Mouse (Mus musculus) embryonic facial prominence, embryonic 10.5 days (tissue): Measurements from ENCODE around the gene Cadm2. TPM values are rescaled to one million over a fixed set of nuclear protein-coding genes. Genes with fewer than 3 reads are reported as not detected.

Experiments
- DNase-seq: peaks from one replicate; pipeline ENCODE4 v3.0.0-alpha.2; 2017; ENCODE audit warnings: low spot score
- H3K27ac ChIP-seq: fragments of 300-500 bp; sonication (generic); replicated peaks from 2 replicates; pipeline ENCODE4 v1.5.1; 2016; ENCODE audit warnings: mild to moderate bottlenecking
- H3K27me3 ChIP-seq: fragments of 300-500 bp; sonication (generic); replicated peaks from 2 replicates; pipeline ENCODE4 v1.6.1; 2016; ENCODE audit warnings: low read depth, mild to moderate bottlenecking; ENCODE audit not compliant: poor library complexity, severe bottlenecking
- H3K36me3 ChIP-seq: fragments of 300-500 bp; sonication (generic); replicated peaks from 2 replicates; pipeline ENCODE4 v1.6.1; 2016; ENCODE audit warnings: mild to moderate bottlenecking, moderate library complexity
- H3K4me1 ChIP-seq: fragments of 300-500 bp; sonication (generic); 2 replicates; pipeline ENCODE4 v1.6.1; 2016
- H3K4me3 ChIP-seq: fragments of 300-500 bp; sonication (generic); 2 replicates; pipeline ENCODE4 v1.5.1; 2016; ENCODE audit warnings: mild to moderate bottlenecking, moderate library complexity
- H3K9me3 ChIP-seq: fragments of 300-500 bp; sonication (generic); 2 replicates; pipeline ENCODE4 v1.6.1; 2016; ENCODE audit warnings: mild to moderate bottlenecking
- WGBS: fragments of 180-500 bp; shearing (Covaris S2); methylation state at CpG from one replicate; pipeline ENCODE4 v1.1.7; 2016; 5-methylcytosine and 5-hydroxymethylcytosine counted together
- polyA plus RNA-seq: library from polyadenylated mRNA; unstranded; fragments of >200 nt; fragmentation: Nextera tagmentation; extraction: Ambion mirVana; gene quantifications from 2 replicates; pipeline ENCODE4 v1.2.1, GENCODE M21; 2016

Cadm2 gene
- polyA plus RNA-seq, 1 experiment from 2014 or later, result 1.5 TPM

- Histone ChIP-seq H3K4me1 (no peaks in the 10 kb centered on the region), H3K9me3 (no peaks in the 10 kb centered on the region), H3K36me3 (no peaks in the 10 kb centered on the region), H3K4me3 (no peak overlapping the region), H3K27me3 (no peaks in the 10 kb centered on the region), H3K27ac (no peak overlapping the region)
- DNase-seq, result no peak
- 74% methylated on average over 2 of the region's 2 CpGs for WGBS
These were observed 541.4 kb downstream of the Cadm2 start for GRCm38 (mm10) chr16:67079318-67079717.

DNA sequence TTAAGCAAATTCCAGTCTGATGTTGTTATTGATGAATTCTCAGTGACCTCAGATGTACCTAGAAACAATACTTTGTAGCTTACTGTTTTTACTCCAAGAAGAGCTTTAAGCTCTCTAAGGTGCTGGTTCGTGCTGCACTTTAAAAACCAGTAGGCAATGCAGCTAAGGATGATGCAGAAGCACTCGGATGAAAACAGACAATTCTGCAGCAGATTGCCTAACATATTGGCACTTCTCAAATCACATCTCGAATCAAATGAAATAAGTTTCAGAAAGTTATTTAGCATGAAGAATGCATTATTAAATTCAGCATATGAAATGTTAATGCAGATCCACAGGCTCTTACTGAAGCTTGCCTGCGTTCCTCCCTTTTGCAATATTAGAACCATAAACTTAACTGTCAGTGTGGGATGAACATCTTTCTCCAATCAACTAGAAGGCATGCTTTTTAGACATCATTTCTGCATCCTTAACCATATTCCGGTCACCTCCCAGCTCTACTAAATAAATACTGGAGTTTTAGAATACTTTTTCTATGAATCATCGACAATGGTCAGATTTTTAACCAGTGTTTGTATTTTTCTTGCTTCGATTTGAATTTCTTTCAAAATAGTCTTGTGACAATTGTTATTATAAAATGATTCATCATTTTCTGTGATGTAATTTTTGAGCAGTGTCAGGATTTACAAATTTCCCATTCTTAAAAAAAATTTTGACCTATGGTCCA lies 544.4 kb downstream of the Cadm2 start:
- no peak for DNase-seq
- Histone ChIP-seq H3K9me3 (no peaks in the 10 kb centered on the region), H3K4me3 (no peak overlapping the region), H3K4me1 (no peaks in the 10 kb centered on the region), H3K36me3 (no peaks in the 10 kb centered on the region), H3K27ac (no peak overlapping the region), H3K27me3 (no peaks in the 10 kb centered on the region)
- 89% methylated on average over 7 of the region's 7 CpGs for WGBS

DNA sequence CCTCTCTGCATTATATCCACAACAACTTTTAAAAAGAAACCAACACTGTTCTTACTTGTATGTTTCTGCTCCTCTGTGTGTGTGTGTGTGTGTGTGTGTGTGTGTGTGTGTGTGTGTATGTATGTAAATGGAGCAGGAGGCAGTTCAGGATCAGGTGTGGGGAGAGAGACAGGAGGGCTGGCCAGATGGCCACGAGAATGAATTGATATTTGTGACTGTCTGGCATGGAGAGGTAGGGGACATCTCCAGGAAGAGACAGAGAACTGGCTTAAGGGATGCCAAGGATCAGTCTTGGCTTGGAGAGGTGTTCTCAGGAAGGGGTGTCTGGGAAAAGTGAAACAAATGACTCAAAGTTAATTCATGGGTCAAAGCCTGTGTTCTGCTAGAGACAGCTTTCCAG lies 552.2 kb downstream of the Cadm2 start:
- no peaks in the 10 kb centered on the region for H3K36me3 ChIP-seq
- H3K4me1 ChIP-seq, result no peaks in the 10 kb centered on the region
- H3K9me3 ChIP-seq, result no peaks in the 10 kb centered on the region
- WGBS, result 41% methylated on average over 1 of the region's 1 CpGs
- no peaks in the 10 kb centered on the region for H3K27me3 ChIP-seq
- no peak overlapping the region for H3K27ac ChIP-seq
- DNase-seq, result no peak
- no peak overlapping the region for H3K4me3 ChIP-seq

- no peaks in the 10 kb centered on the region for H3K36me3 ChIP-seq
- H3K27me3 ChIP-seq, result no peaks in the 10 kb centered on the region
- no peak overlapping the region for H3K27ac ChIP-seq
- H3K4me3 ChIP-seq, result no peak overlapping the region
- H3K9me3 ChIP-seq, result no peaks in the 10 kb centered on the region
- DNase-seq, result no peak
- no peaks in the 10 kb centered on the region for H3K4me1 ChIP-seq
- 93% methylated on average over 5 of the region's 5 CpGs for WGBS
These were observed 589.8 kb downstream of the Cadm2 start for GRCm38 (mm10) chr16:67030918-67031317.

DNA sequence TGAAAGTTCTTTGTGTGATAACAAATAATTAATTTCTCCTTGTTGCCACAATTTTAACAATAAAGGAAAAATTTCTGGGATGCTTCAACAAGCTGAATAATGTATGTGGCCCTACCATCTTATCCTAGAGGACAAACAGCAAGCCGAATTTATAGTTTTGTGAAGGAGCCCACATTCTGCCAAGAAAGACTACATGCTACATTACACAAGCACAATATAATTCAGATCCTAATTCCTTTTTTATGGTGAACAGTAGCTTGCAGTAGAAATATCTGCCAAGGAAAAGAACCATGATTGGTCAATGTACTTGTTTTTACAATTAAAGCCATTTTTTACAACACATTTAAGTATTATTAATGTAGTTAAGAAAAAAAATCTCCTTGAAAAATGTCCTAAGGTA lies 600.9 kb downstream of the Cadm2 start:
- no peaks in the 10 kb centered on the region for H3K9me3 ChIP-seq
- H3K4me3 ChIP-seq, result no peak overlapping the region
- no peaks in the 10 kb centered on the region for H3K36me3 ChIP-seq
- no peaks in the 10 kb centered on the region for H3K27me3 ChIP-seq
- no peaks in the 10 kb centered on the region for H3K4me1 ChIP-seq
- DNase-seq, result no peak
- 88% methylated on average over 1 of the region's 1 CpGs for WGBS
- no peak overlapping the region for H3K27ac ChIP-seq

GRCm38 (mm10) chr16:67017710-67018109 lies 603.0 kb downstream of the Cadm2 start:
- no peaks in the 10 kb centered on the region for H3K27me3 ChIP-seq
- 87% methylated on average over 2 of the region's 2 CpGs for WGBS
- no peaks in the 10 kb centered on the region for H3K4me1 ChIP-seq
- DNase-seq, result no peak
- H3K9me3 ChIP-seq, result no peaks in the 10 kb centered on the region
- no peaks in the 10 kb centered on the region for H3K36me3 ChIP-seq
- H3K4me3 ChIP-seq, result no peak overlapping the region
- H3K27ac ChIP-seq, result no peak overlapping the region

DNA sequence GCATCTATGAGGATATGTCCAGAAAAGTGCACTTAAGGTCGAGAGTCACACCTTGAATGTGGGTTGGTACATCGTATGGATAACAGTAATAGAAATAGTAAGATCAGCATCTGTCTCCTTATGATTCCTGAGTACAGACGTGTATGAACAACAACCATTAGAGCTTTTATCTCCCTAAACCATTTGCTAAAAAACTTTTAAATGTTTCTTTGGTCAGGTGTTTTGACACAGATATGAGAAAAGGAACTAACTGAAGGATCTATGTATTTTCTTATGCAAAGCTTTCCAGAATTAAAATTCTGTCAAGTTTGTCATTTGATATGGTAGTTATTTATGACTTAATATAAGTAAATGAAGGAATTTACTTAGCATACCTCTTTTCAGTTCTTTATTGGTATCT lies 617.5 kb downstream of the Cadm2 start:
- Histone ChIP-seq H3K9me3 (no peaks in the 10 kb centered on the region), H3K27ac (no peak overlapping the region), H3K36me3 (no peaks in the 10 kb centered on the region), H3K4me1 (no peaks in the 10 kb centered on the region), H3K4me3 (no peak overlapping the region), H3K27me3 (no peaks in the 10 kb centered on the region)
- WGBS, result 82% methylated on average over 3 of the region's 3 CpGs
- no peak for DNase-seq

DNA sequence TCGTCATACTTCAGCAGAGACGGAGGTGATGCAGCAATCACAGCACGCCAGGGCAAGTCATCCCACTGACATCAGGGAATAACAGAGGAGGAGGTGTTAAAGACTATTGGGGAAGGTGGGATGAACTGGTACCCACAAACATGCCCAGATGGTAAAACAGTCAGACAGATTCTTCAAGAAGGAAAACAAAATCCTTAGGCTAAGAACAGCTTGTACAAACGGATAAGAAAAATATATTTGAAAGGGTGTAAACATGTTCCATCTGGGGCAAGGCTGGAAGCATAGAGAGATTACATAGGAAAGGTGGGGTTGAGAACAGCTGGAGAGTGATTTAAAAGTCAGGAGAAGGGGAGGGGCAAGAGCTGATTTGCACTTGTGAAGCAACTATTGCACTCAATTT lies 619.0 kb downstream of the Cadm2 start:
- H3K36me3 ChIP-seq, result no peaks in the 10 kb centered on the region
- 77% methylated on average over 4 of the region's 4 CpGs for WGBS
- no peaks in the 10 kb centered on the region for H3K9me3 ChIP-seq
- DNase-seq, result no peak
- no peak overlapping the region for H3K27ac ChIP-seq
- H3K4me1 ChIP-seq, result no peaks in the 10 kb centered on the region
- no peak overlapping the region for H3K4me3 ChIP-seq
- H3K27me3 ChIP-seq, result no peaks in the 10 kb centered on the region

DNA sequence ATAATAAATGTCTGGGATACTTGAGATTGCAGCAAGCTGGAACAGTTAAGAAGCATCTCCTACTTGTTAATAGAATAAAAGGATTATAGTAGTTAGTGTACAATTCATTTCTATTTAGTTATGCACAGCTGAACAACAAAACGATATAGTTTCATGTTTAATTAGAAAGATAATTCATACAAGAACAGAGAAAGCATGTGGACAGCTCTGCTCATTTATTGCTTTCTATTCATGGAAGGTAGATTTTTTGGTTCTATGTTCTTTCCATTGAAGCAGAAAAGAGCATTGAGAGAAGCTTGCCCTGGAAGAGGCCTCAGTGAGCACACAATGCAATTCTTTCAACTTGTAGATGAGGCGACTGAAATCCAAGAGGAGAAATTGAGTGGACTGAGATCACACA lies 623.2 kb downstream of the Cadm2 start:
- DNase-seq, result no peak
- H3K27me3 ChIP-seq, result no peaks in the 10 kb centered on the region
- WGBS, result 77% methylated on average over 2 of the region's 2 CpGs
- H3K4me1 ChIP-seq, result no peaks in the 10 kb centered on the region
- no peaks in the 10 kb centered on the region for H3K9me3 ChIP-seq
- H3K36me3 ChIP-seq, result no peaks in the 10 kb centered on the region
- no peak overlapping the region for H3K4me3 ChIP-seq
- no peak overlapping the region for H3K27ac ChIP-seq

GRCm38 (mm10) chr16:66987741-66988140 lies 633.0 kb downstream of the Cadm2 start:
- DNase-seq, result no peak
- no peaks in the 10 kb centered on the region for H3K36me3 ChIP-seq
- no peaks in the 10 kb centered on the region for H3K9me3 ChIP-seq
- no peak overlapping the region for H3K4me3 ChIP-seq
- H3K4me1 ChIP-seq, result no peaks in the 10 kb centered on the region
- WGBS, result 93% methylated on average over 6 of the region's 6 CpGs
- H3K27me3 ChIP-seq, result no peaks in the 10 kb centered on the region
- no peak overlapping the region for H3K27ac ChIP-seq

- DNase-seq, result no peak
- 85% methylated on average over 7 of the region's 7 CpGs for WGBS
- no peaks in the 10 kb centered on the region for H3K4me1 ChIP-seq
- no peak overlapping the region for H3K27ac ChIP-seq
- no peaks in the 10 kb centered on the region for H3K36me3 ChIP-seq
- H3K9me3 ChIP-seq, result no peaks in the 10 kb centered on the region
- H3K27me3 ChIP-seq, result no peaks in the 10 kb centered on the region
- H3K4me3 ChIP-seq, result no peak overlapping the region
These were observed 633.8 kb downstream of the Cadm2 start for GRCm38 (mm10) chr16:66986879-66987278.

DNA sequence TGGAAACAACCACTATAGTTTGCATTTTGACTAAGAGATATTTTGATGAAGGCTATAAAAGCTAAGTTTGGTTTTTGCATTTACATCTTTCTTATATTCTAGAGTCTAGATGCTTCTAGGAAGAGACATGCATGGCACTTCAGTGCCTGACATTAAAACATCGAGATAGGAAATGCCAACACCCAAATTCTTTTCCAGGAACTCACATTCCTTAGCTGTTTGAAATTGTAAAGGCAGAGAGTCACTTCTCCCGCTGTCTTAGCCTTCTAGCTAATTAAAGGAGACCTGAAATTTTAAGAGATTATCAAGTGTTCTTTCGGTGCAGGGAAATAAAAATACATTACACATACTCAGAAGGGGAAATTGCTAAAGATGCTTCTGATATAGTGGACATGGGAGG lies 649.8 kb downstream of the Cadm2 start:
- H3K9me3 ChIP-seq, result no peaks in the 10 kb centered on the region
- H3K27ac ChIP-seq, result no peak overlapping the region
- H3K4me3 ChIP-seq, result no peak overlapping the region
- H3K36me3 ChIP-seq, result no peaks in the 10 kb centered on the region
- DNase-seq, result no peak
- H3K4me1 ChIP-seq, result no peaks in the 10 kb centered on the region
- H3K27me3 ChIP-seq, result no peaks in the 10 kb centered on the region
- WGBS, result 53% methylated on average over 3 of the region's 3 CpGs

DNA sequence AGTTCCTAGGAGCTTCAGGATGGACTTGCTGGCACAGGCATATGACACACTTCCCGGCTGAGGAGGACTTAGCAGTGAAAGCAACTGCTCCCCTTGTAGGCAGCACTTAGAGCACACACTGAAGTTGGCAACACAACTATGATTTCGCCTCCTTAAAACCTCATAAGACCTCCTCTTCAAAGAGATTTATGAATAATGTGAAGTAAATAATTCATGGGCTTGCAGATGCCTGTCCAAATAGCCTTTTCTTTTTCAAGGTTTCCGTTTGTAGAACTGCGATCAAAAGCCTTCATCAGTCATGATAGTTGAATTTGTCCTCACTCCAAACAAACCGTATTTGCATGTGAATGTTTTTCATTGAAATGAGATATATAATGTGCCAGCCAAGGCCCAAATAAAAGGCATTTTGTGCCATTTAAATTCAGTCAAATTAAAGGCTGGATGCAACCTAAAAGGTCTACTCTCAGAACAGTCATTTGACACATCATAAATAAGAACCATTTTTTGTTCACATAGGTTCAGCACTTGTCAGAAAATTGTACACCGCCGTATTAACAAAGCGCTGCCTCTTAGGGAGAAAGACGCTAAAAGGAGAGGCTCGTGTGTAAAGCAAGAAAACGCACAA lies 651.1 kb downstream of the Cadm2 start:
- H3K4me1 ChIP-seq, result no peaks in the 10 kb centered on the region
- WGBS, result 86% methylated on average over 11 of the region's 11 CpGs
- no peak for DNase-seq
- no peak overlapping the region for H3K27ac ChIP-seq
- H3K36me3 ChIP-seq, result no peaks in the 10 kb centered on the region
- no peaks in the 10 kb centered on the region for H3K9me3 ChIP-seq
- no peak overlapping the region for H3K4me3 ChIP-seq
- H3K27me3 ChIP-seq, result no peaks in the 10 kb centered on the region
